ENCODE assay signal across 20 mouse cellular contexts in genomic region chr4:99263663-99264062, GRCm38 (mm10). TPM values are rescaled to one million over a fixed set of nuclear protein-coding genes. Genes with fewer than 3 reads are reported as not detected.
"Had no signal": no experiment of that assay in that cellular context is flagged by ENCODE, and none has a peak within 500 bp of the region (broad histone marks: within the 10 kb centered on the region; RNA-seq: fewer than 3 reads in every experiment).

No protein-coding gene starts in this region.

- ATAC-seq: midbrain, embryonic 13.5 days; midbrain, embryonic 16.5 days had no signal

- H3K9ac ChIP-seq: lung, embryonic 14.5 days; midbrain, embryonic 13.5 days; neural tube, embryonic 13.5 days; neural tube, embryonic 15.5 days had no signal

- H3K27ac ChIP-seq: midbrain, embryonic 10.5 days; midbrain, embryonic 13.5 days; neural tube, embryonic 13.5 days; neural tube, embryonic 15.5 days had no signal

- H3K27me3 ChIP-seq: midbrain, embryonic 13.5 days; neural tube, embryonic 15.5 days had no signal

- DNase-seq: lung, adult 18-20 months; lung, embryonic 14.5 days; lung, postnatal 10 days; lung, postnatal 4 days; retina, postnatal 1 day; right cerebral cortex, adult 18-20 months; right cerebral cortex, postnatal 25 days; right cerebral cortex, postnatal 4 days; spleen, adult 18-20 months; thymus, adult 18-20 months; thymus, postnatal 14 days; thymus, postnatal 36 days had no signal

- H3K9me3 ChIP-seq: midbrain, embryonic 10.5 days; midbrain, embryonic 13.5 days; neural tube, embryonic 13.5 days; neural tube, embryonic 15.5 days had no signal

- H3K4me3 ChIP-seq: midbrain, embryonic 10.5 days; midbrain, embryonic 13.5 days; myocyte; neural tube, embryonic 13.5 days; neural tube, embryonic 15.5 days had no signal

- H3K4me2 ChIP-seq: lung, embryonic 14.5 days; midbrain, embryonic 13.5 days; neural tube, embryonic 13.5 days; neural tube, embryonic 15.5 days had no signal

- H3K36me3 ChIP-seq: neural tube, embryonic 13.5 days had no signal

- H3K4me1 ChIP-seq: midbrain, embryonic 10.5 days; neural tube, embryonic 15.5 days had no signal

RNA-seq across cellular contexts. Expression of gene Gm12689, which starts 32.0 kb away (rescaled TPM):
- polyA plus RNA-seq: midbrain, embryonic 10.5 days; neural tube, embryonic 11.5 days; thymus, postnatal 0 days had no signal
